Mouse (Mus musculus): ENCODE measurements around the gene Ankrd36. TPM values are rescaled to one million over a fixed set of nuclear protein-coding genes. Genes with fewer than 3 reads are reported as not detected.

Gene Ankrd36
- polyA plus RNA-seq, 1 experiment from 2014 or later: not detected

GRCm38 (mm10) chr11:5567654-5568053, 1.8 kb upstream of the Ankrd36 start:
- TF ChIP-seq EP300 (optimal IDR thresholded peaks at IDR 0.05) (no peak), CTCF (IDR thresholded peaks at IDR 0.05; ENCODE audit: low read depth) (no peak)
- no peak for ATAC-seq (ENCODE audit: low FRiP score, low TSS enrichment)
- WGBS: 94% methylated on average over 6 of the region's 6 CpGs

GRCm38 (mm10) chr11:5568082-5568481, 1.4 kb upstream of the Ankrd36 start:
- Histone ChIP-seq H3K9ac (ENCODE audit: low read length) (no peak overlapping the region), H3K9me3 (ENCODE audit: control insufficient read depth, low read length) (no peaks in the 10 kb centered on the region), H3K4me1 (replicated peaks; ENCODE audit: control insufficient read depth, insufficient read depth) (no peaks in the 10 kb centered on the region), H3K4me2 (replicated peaks; ENCODE audit: low read depth) (no peak overlapping the region), H3K36me3 (ENCODE audit: control insufficient read depth, insufficient read depth, low read length) (no peaks in the 10 kb centered on the region), H3K4me3 (ENCODE audit: low read depth, low read length) (no peak overlapping the region), H3K27ac (replicated peaks) (no peak overlapping the region), H3K27me3 (ENCODE audit: control insufficient read depth, insufficient read depth, low read length) (no peaks in the 10 kb centered on the region)
- DNase-seq (ENCODE audit: low spot score) (no peak), ATAC-seq (ENCODE audit: low FRiP score, low TSS enrichment) (no peak)
- TF ChIP-seq EP300 (optimal IDR thresholded peaks at IDR 0.05) (no peak), CTCF (IDR thresholded peaks at IDR 0.05; ENCODE audit: low read depth) (no peak)
- WGBS: 96% methylated on average over 5 of the region's 5 CpGs

More at GRCm38 (mm10) chr11:5567654-5568053, 1.8 kb upstream of the Ankrd36 start:
- H3K9me3 ChIP-seq (ENCODE audit: control insufficient read depth, low read length): no peaks in the 10 kb centered on the region
- H3K4me2 ChIP-seq (replicated peaks; ENCODE audit: low read depth): no peak overlapping the region
- no peak for DNase-seq (ENCODE audit: low spot score)
- no peak overlapping the region for H3K9ac ChIP-seq (ENCODE audit: low read length)
- H3K36me3 ChIP-seq (ENCODE audit: control insufficient read depth, insufficient read depth, low read length): no peaks in the 10 kb centered on the region
- no peak overlapping the region for H3K27ac ChIP-seq (replicated peaks)
- no peaks in the 10 kb centered on the region for H3K4me1 ChIP-seq (replicated peaks; ENCODE audit: control insufficient read depth, insufficient read depth)
- H3K27me3 ChIP-seq (ENCODE audit: control insufficient read depth, insufficient read depth, low read length): no peaks in the 10 kb centered on the region
- no peak overlapping the region for H3K4me3 ChIP-seq (ENCODE audit: low read depth, low read length)

- TF ChIP-seq CTCF (IDR thresholded peaks at IDR 0.05; ENCODE audit: low read depth) (no peak), EP300 (optimal IDR thresholded peaks at IDR 0.05) (no peak)
- Histone ChIP-seq H3K36me3 (ENCODE audit: control insufficient read depth, insufficient read depth, low read length) (no peaks in the 10 kb centered on the region), H3K9ac (ENCODE audit: low read length) (no peak overlapping the region), H3K4me3 (ENCODE audit: low read depth, low read length) (no peak overlapping the region), H3K27ac (replicated peaks) (no peak overlapping the region), H3K4me1 (replicated peaks; ENCODE audit: control insufficient read depth, insufficient read depth) (no peaks in the 10 kb centered on the region), H3K9me3 (ENCODE audit: control insufficient read depth, low read length) (no peaks in the 10 kb centered on the region), H3K27me3 (ENCODE audit: control insufficient read depth, insufficient read depth, low read length) (no peaks in the 10 kb centered on the region), H3K4me2 (replicated peaks; ENCODE audit: low read depth) (no peak overlapping the region)
- no peak for DNase-seq (ENCODE audit: low spot score)
- 84% methylated on average over 4 of the region's 4 CpGs for WGBS
- ATAC-seq (ENCODE audit: low FRiP score, low TSS enrichment): no peak
Measured at GRCm38 (mm10) chr11:5571856-5572255, 2.4 kb downstream of the Ankrd36 start.

- 93% methylated on average over 2 of the region's 2 CpGs for WGBS
- Histone ChIP-seq H3K36me3 (ENCODE audit: control insufficient read depth, insufficient read depth, low read length) (no peaks in the 10 kb centered on the region), H3K9me3 (ENCODE audit: control insufficient read depth, low read length) (no peaks in the 10 kb centered on the region), H3K4me1 (replicated peaks; ENCODE audit: control insufficient read depth, insufficient read depth) (no peaks in the 10 kb centered on the region), H3K27me3 (ENCODE audit: control insufficient read depth, insufficient read depth, low read length) (no peaks in the 10 kb centered on the region), H3K4me2 (replicated peaks; ENCODE audit: low read depth) (no peak overlapping the region), H3K27ac (replicated peaks) (no peak overlapping the region), H3K4me3 (ENCODE audit: low read depth, low read length) (no peak overlapping the region), H3K9ac (ENCODE audit: low read length) (no peak overlapping the region)
- DNase-seq (ENCODE audit: low spot score): no peak
- no peak for ATAC-seq (ENCODE audit: low FRiP score, low TSS enrichment)
- TF ChIP-seq EP300 (optimal IDR thresholded peaks at IDR 0.05) (no peak), CTCF (IDR thresholded peaks at IDR 0.05; ENCODE audit: low read depth) (no peak)
Measured at GRCm38 (mm10) chr11:5573821-5574220, 4.3 kb downstream of the Ankrd36 start.

GRCm38 (mm10) chr11:5575046-5575445, 5.6 kb downstream of the Ankrd36 start:
- ATAC-seq (ENCODE audit: low FRiP score, low TSS enrichment) (no peak), DNase-seq (ENCODE audit: low spot score) (no peak)
- no peak for TF ChIP-seq CTCF (IDR thresholded peaks at IDR 0.05; ENCODE audit: low read depth)
- TF ChIP-seq EP300 (optimal IDR thresholded peaks at IDR 0.05): no peak
- Histone ChIP-seq H3K4me1 (replicated peaks; ENCODE audit: control insufficient read depth, insufficient read depth) (no peaks in the 10 kb centered on the region), H3K9me3 (ENCODE audit: control insufficient read depth, low read length) (no peaks in the 10 kb centered on the region), H3K9ac (ENCODE audit: low read length) (no peak overlapping the region), H3K36me3 (ENCODE audit: control insufficient read depth, insufficient read depth, low read length) (no peaks in the 10 kb centered on the region), H3K27ac (replicated peaks) (no peak overlapping the region), H3K4me3 (ENCODE audit: low read depth, low read length) (no peak overlapping the region), H3K27me3 (ENCODE audit: control insufficient read depth, insufficient read depth, low read length) (no peaks in the 10 kb centered on the region), H3K4me2 (replicated peaks; ENCODE audit: low read depth) (no peak overlapping the region)
- WGBS: 66% methylated on average over 6 of the region's 6 CpGs

- no peak for DNase-seq (ENCODE audit: low spot score)
- 64% methylated on average over 6 of the region's 6 CpGs for WGBS
Measured at GRCm38 (mm10) chr11:5592336-5592735, 22.9 kb downstream of the Ankrd36 start.

More at GRCm38 (mm10) chr11:5592336-5592735, 22.9 kb downstream of the Ankrd36 start:
- no peak overlapping the region for H3K27ac ChIP-seq (replicated peaks)
- H3K4me2 ChIP-seq (replicated peaks; ENCODE audit: low read depth): no peak overlapping the region
- no peaks in the 10 kb centered on the region for H3K36me3 ChIP-seq (ENCODE audit: control insufficient read depth, insufficient read depth, low read length)
- no peaks in the 10 kb centered on the region for H3K9me3 ChIP-seq (ENCODE audit: control insufficient read depth, low read length)
- no peaks in the 10 kb centered on the region for H3K27me3 ChIP-seq (ENCODE audit: control insufficient read depth, insufficient read depth, low read length)
- H3K4me1 ChIP-seq (replicated peaks; ENCODE audit: control insufficient read depth, insufficient read depth): no peaks in the 10 kb centered on the region
- H3K4me3 ChIP-seq (ENCODE audit: low read depth, low read length): no peak overlapping the region
- ATAC-seq (ENCODE audit: low FRiP score, low TSS enrichment): no peak
- no peak overlapping the region for H3K9ac ChIP-seq (ENCODE audit: low read length)
- no peak for TF ChIP-seq EP300 (optimal IDR thresholded peaks at IDR 0.05)
- TF ChIP-seq CTCF (IDR thresholded peaks at IDR 0.05; ENCODE audit: low read depth): no peak

All from stomach, postnatal 0 days (tissue).